Mouse (Mus musculus): ENCODE results near the gene Socs3. TPM values are rescaled to one million over a fixed set of nuclear protein-coding genes. Genes with fewer than 3 reads are reported as not detected.

The Socs3 gene
- polyA plus RNA-seq, 1 experiment from 2014 or later: 8.4 TPM

DNA sequence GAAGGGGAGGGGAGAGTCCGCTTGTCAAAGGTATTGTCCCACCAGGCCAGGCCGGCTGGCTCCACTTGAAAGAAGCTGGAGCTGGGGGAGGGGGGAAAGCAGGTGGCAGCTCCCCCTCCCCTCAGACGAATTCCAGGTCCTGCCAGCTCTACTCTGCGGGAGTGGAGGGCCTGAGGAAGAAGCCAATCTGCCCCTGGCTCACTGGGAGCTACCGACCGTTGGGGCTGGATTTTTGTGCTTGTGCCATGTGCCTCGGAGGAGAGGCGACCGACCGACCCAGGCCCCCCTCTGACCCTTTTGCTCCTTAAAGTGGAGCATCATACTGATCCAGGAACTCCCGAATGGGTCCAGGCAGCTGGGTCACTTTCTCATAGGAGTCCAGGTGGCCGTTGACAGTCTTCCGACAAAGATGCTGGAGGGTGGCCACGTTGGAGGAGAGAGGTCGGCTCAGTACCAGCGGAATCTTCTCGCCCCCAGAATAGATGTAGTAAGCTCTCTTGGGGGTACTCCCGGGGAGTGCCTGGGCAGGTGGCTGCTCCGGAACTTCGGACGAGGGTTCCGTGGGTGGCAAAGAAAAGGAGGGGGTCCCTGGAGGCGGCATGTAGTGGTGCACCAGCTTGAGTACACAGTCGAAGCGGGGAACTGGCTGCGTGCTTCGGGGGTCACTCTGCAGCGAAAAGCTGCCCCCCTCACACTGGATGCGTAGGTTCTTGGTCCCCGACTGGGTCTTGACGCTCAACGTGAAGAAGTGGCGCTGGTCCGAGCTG is 2.4 kb downstream of the Socs3 start:
- Histone ChIP-seq H3K9me3 (replicated peaks; ENCODE audit: control insufficient read depth, low read length) (no peaks in the 10 kb centered on the region), H3K27ac (replicated peaks; ENCODE audit: low read depth, low read length) (no peak overlapping the region), H3K4me1 (ENCODE audit: control insufficient read depth, insufficient read depth, low read length) (peaks cover 33% of the 10 kb centered on the region), H3K27me3 (ENCODE audit: control insufficient read depth, insufficient read depth, low read length) (peaks cover 11% of the 10 kb centered on the region), H3K4me3 (ENCODE audit: low read depth, low read length) (peak overlapping the region; percentile 51), H3K36me3 (replicated peaks; ENCODE audit: control insufficient read depth, insufficient read depth, low read depth, low read length) (no peaks in the 10 kb centered on the region; the same call in 1 of the 2 replicates), H3K9ac (replicated peaks; ENCODE audit: low read length) (peak overlapping the region; percentile 90), H3K4me2 (ENCODE audit: low read depth, low read length) (peak overlapping the region; percentile 99)
- WGBS: 7% methylated on average over 34 of the region's 34 CpGs
- ATAC-seq (replicated peaks; ENCODE audit: insufficient number of reproducible peaks, low FRiP score, low TSS enrichment, low read depth): no peak
- no peak for DNase-seq (ENCODE audit: low spot score)

DNA sequence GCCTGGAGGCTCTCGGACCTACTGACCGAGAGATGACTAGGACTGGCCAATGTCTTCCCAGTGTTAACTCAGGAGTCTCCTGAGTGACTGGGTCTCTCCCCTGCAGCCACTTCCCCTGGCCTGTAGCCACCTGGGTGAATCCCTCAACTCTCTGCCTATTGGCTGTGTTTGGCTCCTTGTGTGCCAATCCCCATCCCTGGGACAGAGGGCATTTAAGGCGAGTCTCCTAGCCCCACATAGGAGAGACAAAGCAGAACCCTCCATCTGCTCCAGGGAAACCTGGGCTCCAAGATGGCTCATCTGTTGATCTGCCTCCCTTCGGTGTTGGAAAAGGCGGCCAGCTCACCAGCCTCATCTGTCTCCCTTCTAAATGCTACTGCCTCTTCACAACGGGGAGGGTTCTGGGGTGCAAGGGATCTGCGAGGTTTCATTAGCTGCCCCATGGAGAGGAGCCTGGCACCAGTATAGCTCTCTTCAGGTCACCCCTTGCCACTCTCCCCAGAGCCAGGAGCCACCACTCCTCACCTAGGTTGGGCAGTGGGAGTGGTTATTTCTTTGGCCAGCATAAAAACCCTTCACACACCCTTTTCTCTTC is 3.2 kb downstream of the Socs3 start:
- Histone ChIP-seq H3K4me2 (ENCODE audit: low read depth, low read length) (peak overlapping the region; percentile 99), H3K27me3 (ENCODE audit: control insufficient read depth, insufficient read depth, low read length) (peaks cover 11% of the 10 kb centered on the region), H3K9me3 (replicated peaks; ENCODE audit: control insufficient read depth, low read length) (no peaks in the 10 kb centered on the region), H3K27ac (replicated peaks; ENCODE audit: low read depth, low read length) (no peak overlapping the region), H3K9ac (replicated peaks; ENCODE audit: low read length) (peak overlapping the region; percentile 13; the same call in 1 of the 2 replicates), H3K4me3 (ENCODE audit: low read depth, low read length) (peak overlapping the region; percentile 51; the same call in 1 of the 2 replicates), H3K4me1 (ENCODE audit: control insufficient read depth, insufficient read depth, low read length) (peaks cover 38% of the 10 kb centered on the region), H3K36me3 (replicated peaks; ENCODE audit: control insufficient read depth, insufficient read depth, low read depth, low read length) (no peaks in the 10 kb centered on the region; the same call in 1 of the 2 replicates)
- no peak for ATAC-seq (replicated peaks; ENCODE audit: insufficient number of reproducible peaks, low FRiP score, low TSS enrichment, low read depth)
- 34% methylated on average over 7 of the region's 7 CpGs for WGBS
- no peak for DNase-seq (ENCODE audit: low spot score)

DNA sequence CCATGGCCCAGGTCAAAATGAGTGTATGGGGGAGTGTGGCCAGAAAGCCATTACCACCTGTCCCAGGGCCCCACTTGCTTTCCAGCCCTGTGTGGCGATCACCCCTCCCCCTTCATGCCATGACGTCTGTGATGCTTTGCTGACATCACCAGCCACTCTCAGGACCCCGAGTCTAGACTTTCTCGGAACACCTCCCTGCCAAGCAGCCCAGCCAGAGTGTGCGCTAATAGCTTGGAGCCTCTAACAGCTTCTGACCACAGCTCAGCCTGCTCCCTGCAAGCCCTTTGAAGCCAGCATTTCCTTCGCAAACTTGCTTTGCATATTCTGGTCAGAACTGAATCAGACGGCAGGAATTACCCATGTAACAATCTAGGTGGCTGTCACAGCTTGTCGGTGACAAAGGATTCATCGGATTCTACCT is 4.3 kb downstream of the Socs3 start:
- H3K4me2 ChIP-seq (ENCODE audit: low read depth, low read length): no peak overlapping the region
- no peaks in the 10 kb centered on the region; the same call in 1 of the 2 replicates for H3K36me3 ChIP-seq (replicated peaks; ENCODE audit: control insufficient read depth, insufficient read depth, low read depth, low read length)
- peaks cover 38% of the 10 kb centered on the region for H3K4me1 ChIP-seq (ENCODE audit: control insufficient read depth, insufficient read depth, low read length)
- H3K4me3 ChIP-seq (ENCODE audit: low read depth, low read length): no peak overlapping the region
- 16% methylated on average over 9 of the region's 9 CpGs for WGBS
- no peak for DNase-seq (ENCODE audit: low spot score)
- no peaks in the 10 kb centered on the region for H3K9me3 ChIP-seq (replicated peaks; ENCODE audit: control insufficient read depth, low read length)
- ATAC-seq (replicated peaks; ENCODE audit: insufficient number of reproducible peaks, low FRiP score, low TSS enrichment, low read depth): no peak
- H3K27me3 ChIP-seq (ENCODE audit: control insufficient read depth, insufficient read depth, low read length): peaks cover 11% of the 10 kb centered on the region
- no peak overlapping the region for H3K9ac ChIP-seq (replicated peaks; ENCODE audit: low read length)
- H3K27ac ChIP-seq (replicated peaks; ENCODE audit: low read depth, low read length): no peak overlapping the region

DNA sequence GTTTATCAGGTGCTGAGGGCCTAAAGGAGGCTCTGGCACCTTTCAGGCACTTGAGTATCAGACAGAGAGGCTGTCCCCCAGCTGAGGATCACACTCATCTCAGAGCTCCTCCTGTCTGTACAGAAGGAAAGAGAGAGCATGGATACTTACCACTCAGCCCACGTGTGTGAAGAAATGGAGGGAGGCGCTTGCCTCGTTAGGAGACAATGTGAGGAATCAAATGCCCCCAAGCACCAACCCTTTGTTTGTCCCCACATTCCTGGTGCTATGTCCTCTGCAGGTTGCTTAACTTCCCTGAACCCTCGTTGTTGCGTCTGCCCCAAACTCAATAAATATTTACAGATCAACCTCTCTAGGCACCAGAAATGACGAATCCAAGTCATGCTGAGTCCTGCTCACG is 4.8 kb downstream of the Socs3 start:
- Histone ChIP-seq H3K9me3 (replicated peaks; ENCODE audit: control insufficient read depth, low read length) (no peaks in the 10 kb centered on the region), H3K27me3 (ENCODE audit: control insufficient read depth, insufficient read depth, low read length) (peaks cover 11% of the 10 kb centered on the region), H3K4me3 (ENCODE audit: low read depth, low read length) (no peak overlapping the region), H3K4me2 (ENCODE audit: low read depth, low read length) (no peak overlapping the region), H3K27ac (replicated peaks; ENCODE audit: low read depth, low read length) (0 out of 2 replicates have a peak overlapping the region, but pooled peaks have one; percentile 71), H3K4me1 (ENCODE audit: control insufficient read depth, insufficient read depth, low read length) (peaks cover 38% of the 10 kb centered on the region), H3K36me3 (replicated peaks; ENCODE audit: control insufficient read depth, insufficient read depth, low read depth, low read length) (no peaks in the 10 kb centered on the region; the same call in 1 of the 2 replicates), H3K9ac (replicated peaks; ENCODE audit: low read length) (no peak overlapping the region)
- WGBS: 27% methylated on average over 7 of the region's 7 CpGs
- DNase-seq (ENCODE audit: low spot score) (no peak), ATAC-seq (replicated peaks; ENCODE audit: insufficient number of reproducible peaks, low FRiP score, low TSS enrichment, low read depth) (no peak)

DNA sequence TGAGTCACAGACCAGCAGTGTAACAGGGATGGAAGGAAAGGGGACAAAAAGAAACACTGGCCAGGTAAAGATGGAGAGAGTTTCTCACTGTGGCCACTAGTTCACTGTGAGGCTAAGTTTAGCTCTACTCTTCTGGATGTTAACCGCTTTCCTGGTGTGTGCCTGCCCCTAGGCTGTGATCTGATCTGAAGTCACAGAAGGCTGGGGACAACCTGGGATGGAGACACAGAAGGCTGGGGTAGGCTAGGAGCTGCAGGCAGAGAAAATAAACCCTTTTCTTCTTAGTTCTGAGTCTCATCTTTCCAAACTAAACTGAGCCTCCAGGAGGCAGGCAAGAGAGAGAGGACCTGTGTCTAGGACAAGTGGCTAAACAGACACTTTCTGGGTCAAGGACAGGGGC is 5.6 kb downstream of the Socs3 start:
- Histone ChIP-seq H3K9me3 (replicated peaks; ENCODE audit: control insufficient read depth, low read length) (no peaks in the 10 kb centered on the region), H3K27me3 (ENCODE audit: control insufficient read depth, insufficient read depth, low read length) (peaks cover 11% of the 10 kb centered on the region), H3K4me1 (ENCODE audit: control insufficient read depth, insufficient read depth, low read length) (peaks cover 38% of the 10 kb centered on the region), H3K4me3 (ENCODE audit: low read depth, low read length) (no peak overlapping the region), H3K9ac (replicated peaks; ENCODE audit: low read length) (no peak overlapping the region), H3K36me3 (replicated peaks; ENCODE audit: control insufficient read depth, insufficient read depth, low read depth, low read length) (no peaks in the 10 kb centered on the region; the same call in 1 of the 2 replicates), H3K27ac (replicated peaks; ENCODE audit: low read depth, low read length) (peak overlapping the region; percentile 71), H3K4me2 (ENCODE audit: low read depth, low read length) (peak overlapping the region; percentile 81; the same call in 1 of the 2 replicates)
- WGBS: 11% methylated on average over 1 of the region's 1 CpGs
- no peak for ATAC-seq (replicated peaks; ENCODE audit: insufficient number of reproducible peaks, low FRiP score, low TSS enrichment, low read depth)
- no peak for DNase-seq (ENCODE audit: low spot score)

DNA sequence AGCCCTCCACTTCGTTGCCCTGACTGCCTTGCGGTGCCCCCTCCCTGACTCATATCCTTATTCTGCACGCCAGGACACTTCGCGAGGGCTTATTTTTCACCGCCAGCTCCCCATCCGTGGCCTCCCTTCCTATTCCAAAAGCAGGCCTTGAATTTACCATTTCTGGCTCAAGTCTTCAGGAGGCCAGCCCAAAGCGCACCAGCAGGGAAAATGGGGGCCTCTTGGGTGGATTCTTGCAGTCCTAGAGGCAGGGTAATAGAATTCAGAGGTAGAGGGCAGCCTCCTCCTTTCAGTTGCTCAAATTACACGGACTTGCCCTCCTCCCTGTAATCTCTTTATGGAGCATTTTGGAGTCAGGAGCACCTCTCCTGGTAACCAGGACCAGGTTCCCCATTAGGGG is 6.0 kb downstream of the Socs3 start:
- Histone ChIP-seq H3K9ac (replicated peaks; ENCODE audit: low read length) (peak overlapping the region; percentile 50), H3K9me3 (replicated peaks; ENCODE audit: control insufficient read depth, low read length) (no peaks in the 10 kb centered on the region), H3K27me3 (ENCODE audit: control insufficient read depth, insufficient read depth, low read length) (peaks cover 11% of the 10 kb centered on the region), H3K4me3 (ENCODE audit: low read depth, low read length) (peak overlapping the region; percentile 26), H3K27ac (replicated peaks; ENCODE audit: low read depth, low read length) (peak overlapping the region; percentile 71), H3K36me3 (replicated peaks; ENCODE audit: control insufficient read depth, insufficient read depth, low read depth, low read length) (no peaks in the 10 kb centered on the region; the same call in 1 of the 2 replicates), H3K4me2 (ENCODE audit: low read depth, low read length) (peak overlapping the region; percentile 81), H3K4me1 (ENCODE audit: control insufficient read depth, insufficient read depth, low read length) (peaks cover 38% of the 10 kb centered on the region)
- WGBS: 1% methylated on average over 9 of the region's 9 CpGs
- DNase-seq (ENCODE audit: low spot score) (peak; percentile 66), ATAC-seq (replicated peaks; ENCODE audit: insufficient number of reproducible peaks, low FRiP score, low TSS enrichment, low read depth) (peak; percentile 19; the same call in 1 of the 2 replicates)

DNA sequence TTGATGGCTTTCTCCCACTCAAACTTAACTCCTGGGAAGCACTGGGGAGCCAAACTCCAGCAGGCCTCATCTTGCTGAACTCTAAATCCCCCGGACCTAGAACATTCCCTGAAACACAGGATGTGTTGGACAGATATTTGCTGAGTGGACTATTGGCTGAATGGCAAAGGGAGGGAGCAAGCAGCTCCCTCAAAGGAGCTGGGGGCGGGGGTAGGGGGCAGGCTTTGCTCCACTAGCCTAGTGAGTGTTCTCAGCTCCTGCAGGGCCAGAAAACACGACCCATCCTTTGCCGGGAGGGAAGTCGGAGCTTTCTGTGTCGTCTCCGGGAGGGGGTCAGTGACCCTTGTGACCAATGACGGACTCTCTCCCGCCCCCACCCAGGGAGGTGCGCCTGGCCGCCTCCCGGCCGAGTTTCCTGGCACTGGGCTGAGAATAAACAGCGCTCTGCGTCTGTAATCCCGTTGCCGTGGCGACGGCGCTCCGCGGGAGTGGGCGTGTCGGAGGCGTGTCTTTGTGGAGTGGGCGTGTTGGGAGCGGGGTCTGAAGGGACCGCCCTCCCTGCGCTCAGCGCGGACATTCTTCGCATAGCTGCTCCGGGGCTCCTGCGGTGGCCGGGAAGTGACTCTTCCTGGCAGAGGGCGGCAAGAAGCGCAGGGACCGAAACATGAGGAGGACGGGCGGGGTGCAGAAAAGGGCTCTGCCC is 6.6 kb downstream of the Socs3 start:
- Histone ChIP-seq H3K36me3 (replicated peaks; ENCODE audit: control insufficient read depth, insufficient read depth, low read depth, low read length) (no peaks in the 10 kb centered on the region; the same call in 1 of the 2 replicates), H3K4me2 (ENCODE audit: low read depth, low read length) (peak overlapping the region; percentile 81), H3K4me3 (ENCODE audit: low read depth, low read length) (peak overlapping the region; percentile 26), H3K27ac (replicated peaks; ENCODE audit: low read depth, low read length) (peak overlapping the region; percentile 71), H3K27me3 (ENCODE audit: control insufficient read depth, insufficient read depth, low read length) (peaks cover 11% of the 10 kb centered on the region), H3K9me3 (replicated peaks; ENCODE audit: control insufficient read depth, low read length) (no peaks in the 10 kb centered on the region), H3K4me1 (ENCODE audit: control insufficient read depth, insufficient read depth, low read length) (peaks cover 38% of the 10 kb centered on the region), H3K9ac (replicated peaks; ENCODE audit: low read length) (peak overlapping the region; percentile 50)
- DNase-seq (ENCODE audit: low spot score) (peak; percentile 99), ATAC-seq (replicated peaks; ENCODE audit: insufficient number of reproducible peaks, low FRiP score, low TSS enrichment, low read depth) (peak; percentile 78)
- WGBS: under 1% methylated on average over 40 of the region's 40 CpGs

All from embryonic facial prominence, embryonic 11.5 days (tissue).